Mouse (Mus musculus) T-helper 17 cell (primary cell): ENCODE results near the gene Agl.

Experiments
- in situ Hi-C, 2 experiments: fragments of 300-600 bp; cut with MboI, MseI; formaldehyde crosslinking; loops; 1 replicate in 1 of 2; 2 replicates in 1 of 2; pipeline ENCODE4 v1.15.1; 2025; ENCODE audit warnings: high pct_unique_total_duplicates in 2 of 2

Agl gene

DNA sequence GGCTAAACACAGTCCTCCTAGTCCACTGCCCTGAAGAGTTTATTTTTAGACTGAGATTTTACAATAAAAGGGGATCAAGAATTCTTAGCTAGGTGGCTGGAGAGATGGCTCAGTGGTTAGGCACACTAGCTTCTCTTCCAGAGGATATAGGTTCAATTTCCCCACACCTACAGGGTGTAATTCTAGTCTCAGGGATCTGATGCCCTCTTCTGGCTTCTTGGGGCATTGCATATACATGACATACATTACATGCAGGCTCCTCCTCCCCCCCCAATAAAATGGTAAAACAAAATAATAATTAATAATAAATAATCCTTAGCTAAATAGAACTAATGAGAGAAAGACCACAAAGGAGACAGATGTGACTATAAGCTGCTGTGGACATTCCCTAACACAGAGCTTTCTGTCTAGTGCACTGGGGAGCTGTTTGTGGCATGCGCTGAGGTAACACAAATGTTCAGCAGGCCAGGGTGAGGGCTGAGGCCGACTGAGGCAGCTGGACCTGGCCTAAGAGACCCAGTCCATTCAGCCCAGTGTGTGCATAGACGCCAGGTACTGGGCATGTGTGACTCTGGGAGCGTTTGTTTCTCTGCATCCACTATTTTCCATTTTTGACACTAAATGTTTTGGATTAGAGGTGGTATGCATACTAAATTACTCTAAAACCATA lies 56.6 kb downstream of the Agl start:
- in situ Hi-C loops = loop anchor here in 1 of 2 experiments (5.0 kb wide), 1 partner anchor 86 kb away; no protein-coding TSS in a partner anchor

DNA sequence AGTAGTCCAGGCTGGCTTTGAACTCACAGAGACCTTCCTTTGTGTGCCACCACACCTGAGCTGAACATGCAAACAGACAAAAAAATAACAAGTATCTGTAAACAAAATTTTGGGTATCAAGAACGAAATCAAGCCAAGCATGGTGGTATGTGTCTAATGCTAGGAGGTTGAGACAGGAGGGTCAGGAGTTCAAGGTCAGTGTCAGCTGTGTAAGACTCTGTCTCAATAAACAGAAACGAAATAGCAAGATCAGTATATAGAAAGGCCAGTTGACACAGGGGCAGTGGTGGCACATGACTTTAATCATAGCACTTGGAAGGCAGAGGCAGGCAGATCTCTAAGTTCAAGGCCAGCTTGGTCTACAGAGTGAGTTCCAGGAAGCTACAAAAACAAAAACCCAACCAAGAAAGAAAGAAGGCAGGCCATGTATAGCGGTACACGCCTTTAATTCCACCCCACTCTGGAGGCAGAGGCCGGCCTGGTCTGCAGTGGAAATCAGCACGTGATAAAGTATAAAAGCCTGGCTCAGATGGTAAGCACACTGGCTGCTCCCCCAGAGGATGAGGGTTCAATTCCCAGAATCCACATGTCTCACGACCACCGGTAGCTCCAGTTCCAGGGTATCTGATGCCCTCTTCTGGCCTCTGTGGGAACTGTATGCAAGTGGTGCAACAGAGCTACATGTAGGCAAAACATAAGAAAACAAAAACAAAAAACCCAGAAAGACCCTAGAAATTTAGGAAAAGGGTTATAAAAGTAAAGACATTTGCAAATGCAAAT lies 59.4 kb downstream of the Agl start:
- in situ Hi-C loops = loop anchor here (5.0 kb wide), 1 partner anchor 421 kb away; no protein-coding TSS in a partner anchor

DNA sequence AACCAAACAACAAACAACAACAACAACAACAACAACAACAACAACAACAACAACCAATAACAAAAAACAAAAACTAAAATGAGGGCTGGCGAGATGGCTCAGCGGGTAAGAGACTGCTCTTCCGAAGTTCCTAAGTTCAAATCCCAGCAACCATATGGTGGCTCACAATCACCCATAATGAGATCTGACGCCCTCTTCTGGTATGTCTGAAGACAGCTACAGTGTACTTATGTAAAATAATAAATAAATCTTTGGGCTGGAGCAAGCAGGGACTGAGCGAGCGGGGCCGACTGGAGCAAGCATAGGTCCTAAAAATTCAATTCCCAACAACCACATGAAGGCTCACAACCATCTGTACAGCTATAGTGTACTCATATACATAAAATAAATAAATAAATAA lies 60.3 kb downstream of the Agl start:
- in situ Hi-C loops = loop anchor here (5.0 kb wide), 1 partner anchor 420 kb away; no protein-coding TSS in a partner anchor

DNA sequence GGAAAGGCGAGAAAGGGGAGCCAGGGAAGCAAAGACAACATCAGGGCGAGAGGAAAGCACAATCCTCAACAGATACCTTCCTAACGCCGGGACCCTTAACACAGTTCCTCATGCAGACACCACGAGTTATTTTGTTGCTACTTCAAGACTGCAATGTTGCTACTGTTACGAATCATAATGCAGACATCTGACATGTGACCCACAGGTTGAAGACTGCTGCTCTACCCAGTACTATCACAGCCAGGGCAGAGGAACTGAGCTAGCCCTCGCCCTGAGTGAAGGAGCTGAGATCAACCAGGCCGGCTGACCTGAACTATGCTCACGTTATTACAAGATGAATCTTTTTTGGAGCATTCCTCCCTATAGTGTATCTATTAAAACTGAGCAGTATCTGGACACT lies 67.0 kb downstream of the Agl start:
- in situ Hi-C loops = loop anchor here in 1 of 2 experiments (5.0 kb wide), 1 partner anchor 59 kb away; the partner anchor contains the start of gene Gm43191

DNA sequence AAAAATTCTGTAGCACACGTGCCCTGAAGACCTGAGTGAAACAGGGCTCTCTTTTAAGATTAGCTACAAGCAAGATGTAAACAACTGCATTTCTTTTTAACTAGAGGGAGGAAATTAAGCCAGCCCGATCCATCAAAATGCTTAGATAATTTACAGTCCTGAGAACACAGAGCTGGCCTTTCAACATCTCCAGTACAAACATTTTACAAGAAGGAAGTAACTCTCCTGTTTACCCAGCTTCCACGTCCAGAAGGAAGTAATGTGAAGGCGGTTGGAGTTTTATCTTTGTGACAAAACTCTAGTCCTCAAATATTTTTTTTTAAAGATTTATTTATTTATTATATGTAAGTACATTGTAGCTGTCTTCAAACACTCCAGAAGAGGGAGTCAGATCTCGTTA lies 67.9 kb downstream of the Agl start:
- in situ Hi-C loops = loop anchor here in 1 of 2 experiments (5.0 kb wide), 1 partner anchor 58 kb away; the partner anchor contains the start of gene Gm43191

DNA sequence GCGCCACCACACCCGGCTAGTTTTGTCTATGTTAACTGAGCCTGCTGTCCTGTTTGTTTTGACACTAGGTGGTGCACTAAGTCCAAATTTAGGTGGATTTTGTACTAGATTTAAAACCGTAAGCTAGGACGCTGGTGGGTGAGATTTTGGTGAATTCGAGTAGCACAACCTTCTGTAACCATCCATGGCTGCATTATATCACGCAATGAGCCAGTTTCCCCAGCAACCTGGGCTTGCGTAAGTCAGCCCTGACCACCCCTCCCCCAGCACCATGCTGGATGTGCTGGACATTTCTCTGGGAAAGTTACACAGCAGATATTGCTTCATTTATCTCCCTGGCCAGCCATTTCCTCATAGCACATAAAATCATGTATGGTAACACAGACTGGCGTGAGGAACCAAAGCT lies 70.6 kb downstream of the Agl start:
- in situ Hi-C loops = no loop called here

DNA sequence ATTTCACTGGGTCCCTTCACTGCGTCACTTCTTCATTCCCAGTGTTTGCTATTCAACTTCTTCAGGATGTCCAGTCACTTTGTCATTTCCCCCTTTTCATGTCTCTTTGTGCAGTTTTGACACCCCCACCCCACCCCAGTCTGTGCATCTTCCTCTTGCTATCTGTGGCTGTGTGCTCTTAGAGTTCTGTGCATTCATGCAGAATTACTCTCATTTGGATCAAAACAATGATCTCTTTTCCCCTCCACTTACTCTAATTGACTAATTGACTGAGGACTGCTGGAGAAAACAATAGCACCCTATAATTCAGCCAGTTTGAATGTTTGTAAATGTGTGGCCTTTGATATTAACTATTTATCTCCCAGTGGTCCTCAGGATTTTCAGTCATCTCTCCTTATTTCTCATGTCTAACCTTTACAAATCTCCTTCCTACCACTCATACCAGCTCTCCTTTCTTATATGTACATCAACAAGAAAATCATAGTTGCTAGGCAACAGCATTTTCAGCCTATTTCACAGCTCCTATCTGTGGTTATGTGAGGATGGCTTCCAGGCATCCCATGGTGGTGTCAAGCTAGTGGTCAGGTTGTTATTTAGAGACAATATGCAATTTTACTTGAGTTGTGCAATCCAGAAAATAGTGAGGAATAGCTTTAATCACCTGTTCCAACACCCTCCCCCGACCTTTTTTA lies 78.3 kb downstream of the Agl start:
- in situ Hi-C loops = no loop called here

DNA sequence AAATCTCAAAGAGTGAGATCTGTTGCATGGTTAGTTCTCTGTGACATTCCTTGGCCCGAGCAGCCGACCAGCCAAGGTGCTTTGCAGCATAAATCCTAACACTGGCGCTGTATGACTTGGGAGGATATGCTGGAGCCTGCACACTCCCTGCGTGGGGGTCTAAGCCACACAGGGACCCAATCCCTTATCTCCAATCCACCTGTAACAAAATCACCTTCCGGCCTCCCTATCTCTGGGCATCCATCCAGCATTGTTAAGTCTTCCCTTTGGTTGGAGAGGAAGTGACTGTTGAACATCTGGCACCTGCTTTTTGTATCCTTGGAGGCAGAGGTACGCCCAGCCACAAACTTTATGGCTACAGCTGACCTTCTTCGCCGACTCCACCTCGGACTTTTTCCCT lies 81.2 kb downstream of the Agl start:
- in situ Hi-C loops = no loop called here

DNA sequence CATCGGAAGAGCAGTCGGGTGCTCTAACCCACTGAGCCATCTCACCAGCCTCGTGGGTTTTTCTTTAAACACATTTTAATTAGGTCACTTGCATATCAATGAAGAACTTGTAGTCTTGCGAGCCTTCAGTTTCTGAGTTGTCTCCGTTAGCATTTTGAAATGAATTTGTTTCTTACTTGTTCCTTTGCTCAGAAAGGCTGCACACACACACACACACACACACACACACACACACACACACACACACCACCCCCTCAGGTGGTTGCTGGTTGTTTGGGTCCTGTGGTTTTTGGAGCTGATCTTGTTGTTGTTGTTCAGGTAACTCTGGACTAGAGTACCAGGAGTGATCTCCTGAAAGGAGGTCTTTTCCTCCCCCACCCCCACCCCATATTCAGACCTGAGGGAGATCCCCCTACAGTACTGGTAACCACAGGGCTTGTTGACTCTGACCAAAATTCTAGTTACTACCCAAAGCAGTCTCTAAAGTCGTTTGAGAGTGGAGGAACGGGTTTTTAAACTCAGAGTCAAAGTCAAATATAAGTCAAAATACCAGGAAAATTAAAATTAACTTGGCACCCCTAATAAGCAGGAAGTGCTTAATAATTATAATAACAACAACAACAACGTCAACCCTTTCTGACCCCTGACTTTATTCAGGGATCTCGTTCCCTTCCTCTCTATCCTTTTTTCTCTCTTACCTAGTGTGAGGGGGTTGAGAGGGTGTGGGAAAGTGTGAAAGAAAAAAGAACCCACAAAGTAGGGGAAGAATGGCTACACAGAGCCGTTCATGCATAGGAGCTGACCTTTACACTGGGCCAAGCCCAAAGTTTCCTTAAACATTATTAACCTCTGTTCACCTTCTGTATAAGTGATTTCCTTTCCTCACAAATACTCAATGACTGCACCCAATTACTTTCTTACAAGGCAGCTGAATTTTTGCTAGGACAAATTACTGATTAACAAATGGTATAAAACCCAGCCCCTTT lies 84.2 kb downstream of the Agl start:
- in situ Hi-C loops = no loop called here

DNA sequence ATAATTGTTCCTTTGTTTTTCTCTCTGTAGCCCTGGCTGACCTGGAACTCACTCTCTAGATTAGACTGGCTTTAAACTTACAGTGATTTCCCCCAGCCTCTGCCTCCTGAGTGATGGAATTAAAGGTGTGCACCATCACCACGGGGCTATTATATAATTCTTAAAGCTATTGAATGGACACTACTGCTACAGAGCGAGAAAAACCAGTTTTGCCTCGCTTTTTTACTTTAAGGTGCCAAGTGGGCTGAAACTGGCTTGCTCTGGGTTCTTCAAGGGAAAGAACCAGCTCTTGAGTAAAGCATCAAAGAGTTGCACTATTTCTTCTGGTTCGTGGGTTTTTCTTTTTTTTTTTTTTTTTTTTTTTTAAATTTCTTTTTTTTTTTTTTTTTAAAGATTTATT lies 85.0 kb downstream of the Agl start:
- in situ Hi-C loops = no loop called here

DNA sequence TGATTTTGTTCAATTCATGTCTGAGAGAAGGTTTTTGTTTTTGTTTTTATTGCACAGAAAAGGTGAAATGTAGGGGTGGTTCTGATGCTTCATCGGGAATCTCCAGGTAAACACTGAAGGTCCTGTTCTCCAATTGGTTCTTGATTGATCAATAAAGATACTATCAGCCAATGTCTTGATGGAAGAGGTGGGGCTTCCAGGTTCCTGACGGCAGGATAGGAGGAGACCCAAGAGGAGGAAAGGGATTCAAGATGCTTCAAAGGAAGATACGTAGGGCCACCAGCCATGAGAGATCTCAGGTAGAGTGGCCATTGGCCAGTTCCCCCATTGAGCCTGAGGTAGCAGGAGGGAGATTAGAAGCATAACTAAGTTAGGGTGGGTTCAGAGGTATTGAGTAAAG lies 89.0 kb downstream of the Agl start:
- in situ Hi-C loops = no loop called here

DNA sequence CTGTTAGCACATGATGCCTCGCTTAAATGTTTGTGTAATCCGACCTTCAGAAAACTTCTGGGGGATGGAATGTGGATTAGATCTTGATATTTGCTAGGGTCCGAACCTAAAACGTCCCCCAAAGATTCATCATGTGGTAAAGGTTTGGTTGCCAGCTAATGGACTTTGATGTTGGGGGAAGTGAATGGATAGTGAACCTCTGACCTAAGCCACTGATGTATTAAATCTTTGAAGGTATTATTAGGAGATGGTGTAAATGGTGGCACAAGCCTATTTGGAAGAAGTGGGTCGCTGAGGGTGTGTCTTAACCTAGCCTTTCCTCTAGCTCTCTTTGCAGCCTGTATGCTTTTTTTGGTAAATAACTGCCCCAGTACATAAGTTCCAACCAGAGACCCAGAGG lies 94.9 kb downstream of the Agl start:
- in situ Hi-C loops = no loop called here

DNA sequence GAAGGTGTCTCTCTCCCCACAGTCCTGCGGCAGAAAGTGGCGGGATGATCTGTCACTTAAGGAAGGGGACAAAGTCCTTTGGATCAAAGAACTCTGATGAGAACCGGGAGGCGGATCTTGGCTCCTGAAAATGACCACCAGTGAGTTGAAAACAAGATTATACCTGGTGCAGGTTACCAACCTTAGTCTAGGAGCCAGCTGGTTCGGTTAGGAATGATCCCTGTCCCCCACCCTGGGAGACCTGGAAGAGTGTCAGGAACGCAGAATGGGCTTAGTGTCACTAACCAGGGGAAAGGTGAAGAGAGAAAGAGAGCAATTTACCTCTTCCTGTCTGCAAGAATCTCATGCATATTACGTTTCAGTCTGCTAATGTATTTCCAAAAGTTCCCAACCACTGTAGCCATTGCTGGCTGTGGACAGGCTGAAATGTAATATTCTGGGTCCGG lies 95.5 kb downstream of the Agl start, which contains the start of gene Slc35a3:
Gene Slc35a3 (minus strand): TSS at position 396 of the 446 bp plus-strand sequence.
- in situ Hi-C loops = no loop called here

DNA sequence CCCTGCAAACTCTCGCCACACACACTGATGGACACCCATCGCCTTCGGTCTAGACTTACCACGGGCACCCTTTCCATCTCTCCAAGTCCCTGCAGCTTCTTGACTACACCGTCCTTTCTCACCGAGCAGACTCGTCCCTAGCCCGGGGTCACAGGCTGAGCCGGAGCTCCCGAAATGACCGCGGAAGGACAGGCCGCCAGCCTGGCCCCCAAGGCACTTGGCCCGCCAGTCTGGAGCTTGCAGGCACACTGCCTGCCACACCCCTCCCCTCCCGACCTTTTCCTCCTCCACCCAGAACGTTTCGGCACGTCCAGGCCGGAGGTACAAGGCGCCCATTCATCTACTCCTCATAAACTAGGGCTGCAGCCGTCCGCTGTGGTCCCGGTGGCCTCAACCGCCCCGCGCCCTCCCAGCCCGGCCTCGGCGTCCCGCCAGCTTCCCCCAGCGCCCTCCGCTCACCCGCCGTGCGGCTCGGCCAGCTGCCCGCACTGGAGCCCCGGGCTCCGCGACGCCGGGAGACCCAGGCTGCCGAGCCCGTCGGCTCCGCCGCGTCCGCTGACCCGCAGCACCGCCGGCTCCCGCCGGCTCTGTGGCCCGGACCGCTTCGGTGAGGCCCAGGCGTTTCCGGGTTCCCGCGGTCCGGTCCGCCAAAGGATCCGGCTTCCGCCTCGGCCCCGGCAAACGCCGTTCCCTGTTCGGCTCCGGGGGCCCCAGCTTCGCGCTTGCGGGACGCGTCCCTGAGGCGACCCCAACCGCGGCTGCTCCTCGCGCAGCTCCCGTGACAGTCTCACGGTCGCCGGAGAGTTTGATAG lies 96.1 kb downstream of the Agl start:
- in situ Hi-C loops = no loop called here

DNA sequence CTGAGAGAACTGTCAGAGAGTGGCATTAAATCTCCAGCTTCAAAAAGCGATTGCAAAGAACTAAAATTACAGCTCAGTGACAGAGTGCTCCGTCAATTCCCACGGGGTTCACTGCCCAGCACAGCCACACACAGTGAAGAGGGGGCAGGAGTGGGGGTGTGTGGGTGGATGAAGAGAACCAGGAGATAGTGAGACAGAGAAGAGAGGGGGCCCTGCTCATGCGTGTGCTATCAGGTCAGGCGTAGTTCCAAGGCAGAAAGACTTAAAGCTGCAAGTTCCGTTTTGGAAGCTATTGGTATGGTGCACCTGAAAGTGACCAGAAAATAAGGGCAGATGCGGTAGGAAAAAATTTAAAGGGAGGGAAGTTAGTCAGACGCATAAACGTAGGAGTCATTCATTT lies 97.0 kb downstream of the Agl start:
- in situ Hi-C loops = no loop called here

DNA sequence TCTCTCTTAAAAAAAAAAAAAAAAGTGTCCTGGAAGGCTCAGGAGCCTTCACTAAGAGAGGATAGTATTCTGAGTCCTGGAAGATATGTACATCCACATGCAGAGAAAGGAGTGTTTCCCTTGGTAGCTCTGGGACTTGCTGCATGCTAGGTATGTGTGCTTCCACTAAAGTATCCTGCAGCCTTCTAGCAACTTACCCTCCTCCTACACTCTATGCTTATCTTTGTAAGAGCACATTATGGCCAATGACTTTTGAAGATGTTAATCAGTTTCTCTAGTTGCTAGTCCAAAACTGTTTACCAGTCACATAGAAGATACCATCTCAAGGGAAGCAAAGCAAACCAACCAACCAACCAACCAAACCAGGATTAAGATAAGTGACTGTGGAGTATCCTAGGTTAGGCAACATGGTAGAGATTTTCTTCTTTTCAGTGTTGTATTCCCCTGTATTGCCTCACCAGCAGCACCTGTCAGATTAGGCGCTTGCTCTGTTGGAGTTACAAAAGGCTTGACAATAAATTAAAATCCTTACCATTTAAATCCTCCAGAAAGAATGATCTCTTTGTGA lies 102.2 kb downstream of the Agl start:
- in situ Hi-C loops = no loop called here

DNA sequence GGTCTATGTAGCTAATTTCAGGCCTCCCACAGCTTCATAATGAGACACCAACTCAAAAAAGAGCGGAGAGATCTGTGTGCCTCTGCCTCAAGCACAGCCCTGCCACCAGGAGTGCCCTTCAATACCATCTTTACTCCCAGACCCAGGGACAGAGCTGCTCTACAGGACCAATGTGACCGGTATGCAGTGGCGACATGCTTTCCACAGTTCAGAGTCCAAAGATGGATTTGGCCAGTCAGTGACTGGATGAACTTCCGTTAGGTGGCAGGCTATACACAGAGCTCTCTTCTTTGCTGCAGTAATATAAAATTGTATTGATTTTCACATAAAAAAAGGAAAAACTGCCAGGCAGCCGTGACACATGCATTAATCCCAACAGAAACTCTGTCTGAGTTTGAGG lies 104.1 kb downstream of the Agl start:
- in situ Hi-C loops = no loop called here

DNA sequence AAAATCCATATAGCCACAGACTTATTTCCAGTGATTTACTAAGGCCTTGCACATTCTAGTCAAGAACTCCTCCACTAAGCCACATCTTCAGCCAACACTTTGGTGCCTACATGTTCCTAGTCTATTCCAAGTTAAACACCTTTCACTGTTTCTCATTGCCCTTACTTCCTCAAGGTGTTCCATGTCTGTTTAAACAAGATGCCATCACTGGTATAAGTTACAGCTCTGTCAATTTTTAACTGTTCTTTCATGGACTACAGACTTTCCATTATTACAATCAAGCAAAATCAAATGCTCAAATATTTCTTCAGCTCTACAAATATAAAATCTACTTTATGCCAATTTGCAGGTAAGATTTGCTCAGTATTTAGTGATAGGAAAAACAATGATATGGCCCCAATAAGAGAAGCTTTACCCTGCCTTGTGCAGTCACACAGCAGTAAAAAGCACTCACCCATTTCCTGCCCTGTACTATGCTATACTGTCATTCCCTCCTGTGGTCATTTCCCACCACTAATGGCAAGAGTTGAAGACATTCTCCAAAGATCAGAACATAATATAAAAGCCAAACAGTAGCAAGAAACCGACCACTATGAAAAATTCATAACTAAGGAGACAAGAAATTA lies 105.2 kb downstream of the Agl start:
- in situ Hi-C loops = no loop called here

DNA sequence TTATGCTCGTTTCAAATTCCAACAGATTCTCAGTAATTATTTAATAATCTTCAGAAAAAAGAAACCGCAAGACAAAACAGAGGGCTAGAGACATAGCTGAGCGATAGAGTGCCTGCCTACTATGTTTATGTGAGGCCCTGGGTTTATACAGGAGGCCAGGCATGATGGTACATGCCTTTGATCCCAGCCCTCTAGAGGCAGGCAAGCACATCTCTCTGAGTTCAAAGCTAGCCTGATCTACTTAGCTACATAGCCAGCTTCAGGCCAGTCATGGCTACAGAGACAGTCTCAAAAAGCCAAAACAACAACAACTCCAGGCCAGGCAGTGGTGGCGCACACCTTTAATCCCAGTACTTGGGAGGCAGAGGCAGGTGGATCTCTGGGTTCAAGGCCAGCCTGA lies 106.4 kb downstream of the Agl start:
- in situ Hi-C loops = no loop called here
